Mouse (Mus musculus) lung, postnatal 0 days (tissue): ENCODE measurements at regions not wholly inside any gene's neighbourhood (a gene's known extent, or its start where the extent isn't known, plus 50 kb on each side); places are given as distances from the start of the nearest gene placed in this dataset.

Source experiments
- CTCF ChIP-seq: IDR thresholded peaks from 2 replicates; pipeline ENCODE4 v1.5.1; 2016; ENCODE audit warnings: antibody characterized with exemption, mild to moderate bottlenecking
- EP300 ChIP-seq: IDR thresholded peaks from 2 replicates; pipeline ENCODE4 v1.6.1; 2016; ENCODE audit warnings: antibody characterized with exemption, mild to moderate bottlenecking, control low read depth

- TF ChIP-seq CTCF (no peak), EP300 (no peak)
Observed at GRCm38 (mm10) chr5:106229154-106229553, 228.8 kb downstream of the Barhl2 start.
